ENCODE assay signal across 8 mouse cellular contexts in the genomic region with DNA sequence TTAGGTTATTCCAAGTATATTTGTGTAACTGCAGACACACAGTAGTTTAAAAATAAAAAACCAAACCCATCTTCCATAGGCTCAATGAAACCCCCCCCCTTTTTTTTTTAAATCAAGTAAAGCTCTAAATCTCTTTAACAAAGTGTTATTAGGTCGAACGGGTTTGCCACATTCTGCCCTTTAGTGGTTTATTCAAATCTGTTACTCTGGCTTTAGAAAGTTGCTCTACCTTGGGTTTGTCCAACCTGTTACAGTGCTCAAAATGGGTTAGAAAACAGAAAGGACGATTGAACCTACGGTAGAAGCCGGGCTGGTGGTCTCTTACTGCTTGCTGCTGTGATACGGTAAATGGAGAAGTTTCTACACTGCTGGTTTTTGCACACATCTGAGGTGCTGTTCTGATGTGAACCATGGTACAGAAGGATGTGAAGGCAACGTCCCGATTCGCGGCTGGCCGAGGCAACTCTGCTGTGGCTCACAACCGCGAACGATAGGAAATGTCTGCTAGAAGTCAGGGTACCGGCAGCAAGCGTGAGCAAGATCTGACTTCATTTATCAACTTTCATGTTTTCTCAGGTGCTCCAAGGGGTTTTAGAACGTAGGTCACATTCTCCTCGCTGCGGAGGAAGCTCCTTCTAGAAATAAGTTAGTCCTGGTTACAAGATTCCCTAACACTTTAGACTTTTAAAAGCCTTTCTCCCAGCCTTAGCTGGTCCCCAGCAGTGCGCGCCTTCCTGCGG. TPM values are rescaled to one million over a fixed set of nuclear protein-coding genes. Genes with fewer than 3 reads are reported as not detected.
DNase-seq lines count a peak whose midpoint lies in the region; ATAC-seq and TF ChIP-seq lines count a peak whose summit lies in the region.

No protein-coding gene starts in this region.

- DNase-seq in gastrocnemius, adult 2 months = no peak
- no peak for DNase-seq in gastrocnemius, postnatal 4 days (ENCODE audit: low spot score in 2 of 2)
- no peak for DNase-seq in midbrain, embryonic 10.5 days (ENCODE audit: low spot score)
- DNase-seq in cerebellum, adult 2 months = no peak
- DNase-seq in testis, postnatal 10 days (ENCODE audit: low spot score) = no peak
- no peak for DNase-seq in left cerebral cortex, postnatal 36 days (ENCODE audit: low spot score in 2 of 2)

- H3K9ac ChIP-seq in hindbrain, embryonic 13.5 days = peak overlapping the region; percentile 49

- no peaks in the 10 kb centered on the region for H3K36me3 ChIP-seq in hindbrain, embryonic 13.5 days
- peaks cover 37% of the 10 kb centered on the region for H3K36me3 ChIP-seq in midbrain, embryonic 10.5 days

- peak overlapping the region; percentile 43 for H3K4me2 ChIP-seq in hindbrain, embryonic 13.5 days

- H3K27me3 ChIP-seq in hindbrain, embryonic 13.5 days = no peaks in the 10 kb centered on the region
- no peaks in the 10 kb centered on the region for H3K27me3 ChIP-seq in midbrain, embryonic 10.5 days (ENCODE audit: low read depth, poor library complexity, severe bottlenecking)
- H3K27me3 ChIP-seq in cerebellum, adult 2 months (ENCODE audit: control insufficient read depth, insufficient read depth, low read length) = no peaks in the 10 kb centered on the region

- peaks cover 37% of the 10 kb centered on the region for H3K9me3 ChIP-seq in hindbrain, embryonic 13.5 days
- H3K9me3 ChIP-seq in midbrain, embryonic 10.5 days (replicated peaks) = peaks cover 59% of the 10 kb centered on the region

- intact Hi-C loops in gastrocnemius, adult 2 months (cut with DNase I) = no loop called here
- intact Hi-C loops in left cerebral cortex, postnatal 36 days (cut with DNase I) = no loop called here

- 49% methylated on average over 22 of the region's 22 CpGs for WGBS in hindbrain, embryonic 13.5 days
- 56% methylated on average over 22 of the region's 22 CpGs for WGBS in midbrain, embryonic 10.5 days
- 72% methylated on average over 22 of the region's 22 CpGs for WGBS in cerebellum, adult 2 months

- no peak for TF ChIP-seq CTCF in gastrocnemius, adult 2 months (IDR thresholded peaks at IDR 0.05)
- no peak for TF ChIP-seq CTCF in cerebellum, adult 2 months (IDR thresholded peaks at IDR 0.05; ENCODE audit: borderline replicate concordance, insufficient read depth, low read depth, low read length)

- no peaks in the 10 kb centered on the region for H3K4me1 ChIP-seq in brown adipose tissue, adult 24 weeks (ENCODE audit: control insufficient read depth, insufficient read depth, insufficient read length, low read length)
- H3K4me1 ChIP-seq in hindbrain, embryonic 13.5 days (replicated peaks) = peaks cover 40% of the 10 kb centered on the region
- H3K4me1 ChIP-seq in midbrain, embryonic 10.5 days = peaks cover 61% of the 10 kb centered on the region
- H3K4me1 ChIP-seq in cerebellum, adult 2 months (ENCODE audit: control insufficient read depth, insufficient read depth, low read length) = no peaks in the 10 kb centered on the region

- ATAC-seq in hindbrain, embryonic 13.5 days (ENCODE audit: low FRiP score) = no peak

- peak overlapping the region; percentile 78 for H3K4me3 ChIP-seq in gastrocnemius, adult 2 months
- H3K4me3 ChIP-seq in brown adipose tissue, adult 24 weeks (ENCODE audit: insufficient read depth, low read depth, low read length) = peak overlapping the region; percentile 47
- H3K4me3 ChIP-seq in hindbrain, embryonic 13.5 days = peak overlapping the region; percentile 18
- peak overlapping the region; percentile 70 for H3K4me3 ChIP-seq in midbrain, embryonic 10.5 days
- no peak overlapping the region for H3K4me3 ChIP-seq in cerebellum, adult 2 months (replicated peaks; ENCODE audit: insufficient read depth, low read depth, low read length)

- TF ChIP-seq POLR2A in cerebellum, adult 2 months (IDR thresholded peaks at IDR 0.05; ENCODE audit: borderline replicate concordance, insufficient read depth, low read length) = no peak

- peak overlapping the region; percentile 10; the same call in 1 of the 2 replicates for H3K27ac ChIP-seq in gastrocnemius, adult 2 months
- peak overlapping the region; percentile 34; the same call in 1 of the 2 replicates for H3K27ac ChIP-seq in brown adipose tissue, adult 24 weeks (replicated peaks; ENCODE audit: low read depth, low read length)
- H3K27ac ChIP-seq in hindbrain, embryonic 13.5 days = peak overlapping the region; percentile 91
- peak overlapping the region; percentile 90 for H3K27ac ChIP-seq in midbrain, embryonic 10.5 days (replicated peaks)
- no peak overlapping the region for H3K27ac ChIP-seq in cerebellum, adult 2 months (ENCODE audit: insufficient read depth, low read length)

RNA-seq across cellular contexts. Expression of gene Mest, which starts 11.8 kb away (rescaled TPM):
- total RNA-seq in gastrocnemius, adult 2 months (2021) = 1 to 10 TPM; 1.6 to 2.4 TPM
- total RNA-seq in gastrocnemius, postnatal 4 days (2021) = 1,000 to 10,000 TPM in 1 of 2 experiments, 100 to 1,000 TPM in 1; 835 to 1,053 TPM
- polyA plus RNA-seq in brown adipose tissue, adult 24 weeks (2012; ENCODE audit: insufficient read depth, insufficient read length, missing spikeins) = 1.5 and 6.7 TPM in 2 replicates
- polyA plus RNA-seq in hindbrain, embryonic 13.5 days (2015; fragmentation: Nextera tagmentation; extraction: Ambion mirVana) = 367 and 379 TPM in 2 replicates
- polyA plus RNA-seq in midbrain, embryonic 10.5 days (2016; fragmentation: Nextera tagmentation; extraction: Ambion mirVana) = 1,366 and 1,939 TPM in 2 replicates
- polyA plus RNA-seq in cerebellum, adult 2 months (2012; rRNA removed) = 25.3 and 32.9 TPM in 2 replicates
- 100 to 1,000 TPM in 1 of 2 experiments, 10 to 100 TPM in 1; 99.8 to 118 TPM for total RNA-seq in left cerebral cortex, postnatal 36 days (2021)

RNA-seq across cellular contexts. Expression of gene Cep41, which starts 41.6 kb away (rescaled TPM):
- total RNA-seq in gastrocnemius, adult 2 months (2021) = 1 to 10 TPM in 1 of 2 experiments, under 1 TPM in 1; 0.20 to 1.6 TPM
- total RNA-seq in gastrocnemius, postnatal 4 days (2021) = 10 to 100 TPM; 22.2 to 23.0 TPM
- 1.4 and 4.8 TPM in 2 replicates for polyA plus RNA-seq in brown adipose tissue, adult 24 weeks (2012; ENCODE audit: insufficient read depth, insufficient read length, missing spikeins)
- polyA plus RNA-seq in hindbrain, embryonic 13.5 days (2015; fragmentation: Nextera tagmentation; extraction: Ambion mirVana) = 13.3 and 14.2 TPM in 2 replicates
- 19.8 and 24.0 TPM in 2 replicates for polyA plus RNA-seq in midbrain, embryonic 10.5 days (2016; fragmentation: Nextera tagmentation; extraction: Ambion mirVana)
- 4.0 and 4.1 TPM in 2 replicates for polyA plus RNA-seq in cerebellum, adult 2 months (2012; rRNA removed)
- 1 to 10 TPM; 7.1 to 9.0 TPM for total RNA-seq in left cerebral cortex, postnatal 36 days (2021)

Comparison
In these comparisons a context has a peak if more than half of its experiments do, and no peak if none do; other contexts are left out.
1. RNA of gene Mest, which starts 11.8 kb away (polyA plus RNA-seq): 1,366 to 1,939 TPM in midbrain, embryonic 10.5 days and 367 to 379 TPM in hindbrain, embryonic 13.5 days; 25.3 to 32.9 TPM in cerebellum, adult 2 months and 1.5 to 6.7 TPM in brown adipose tissue, adult 24 weeks; every median in the first group is over 10 times any median in the second.